Mouse (Mus musculus): ENCODE data around the gene Gpr156.
"Not testable (repeated sequence)": the region's sequence is repeated elsewhere in the genome, so short reads cannot be mapped to it uniquely, and the experiment has no call there.

The Gpr156 gene

DNA sequence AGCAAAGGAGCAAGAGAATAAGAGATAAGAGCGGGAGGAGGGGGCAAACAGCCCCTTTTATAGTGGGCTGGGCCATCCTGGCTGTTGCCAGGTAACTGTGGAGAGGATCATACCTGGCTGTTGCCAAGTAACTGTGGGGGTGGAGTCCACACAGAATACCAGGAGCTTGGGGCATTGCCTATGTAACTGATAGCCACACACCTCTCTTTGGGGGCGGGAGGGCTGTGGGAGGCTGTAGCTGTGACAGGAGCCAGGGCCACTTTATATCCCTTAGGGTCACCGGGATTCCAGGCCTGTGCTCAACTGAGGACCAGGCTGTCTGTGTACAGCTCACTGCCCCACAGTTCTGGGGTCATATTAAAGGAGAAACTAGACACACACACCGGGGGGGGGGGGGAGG lies 40.5 kb downstream of the Gpr156 start:
- DNase-seq (ENCODE audit: low spot score): no peak

DNA sequence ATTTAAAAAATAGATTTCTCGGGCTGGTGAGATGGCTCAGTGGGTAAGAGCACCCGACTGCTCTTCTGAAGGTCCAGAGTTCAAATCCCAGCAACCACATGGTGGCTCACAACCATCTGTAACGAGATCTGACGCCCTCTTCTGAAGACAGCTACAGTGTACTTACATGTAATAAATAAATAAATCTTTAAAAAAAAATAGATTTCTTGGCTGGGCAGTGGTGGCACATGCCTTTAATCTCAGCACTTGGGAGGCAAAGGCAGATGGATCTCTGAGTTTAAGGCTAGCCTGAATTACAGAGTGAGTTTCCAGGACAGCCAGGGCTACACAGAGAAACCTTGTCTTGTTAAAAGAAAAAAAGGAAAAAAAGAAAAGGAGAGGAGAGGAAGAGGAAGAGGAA lies 46.4 kb downstream of the Gpr156 start:
- DNase-seq (ENCODE audit: low spot score): not testable (repeated sequence)

DNA sequence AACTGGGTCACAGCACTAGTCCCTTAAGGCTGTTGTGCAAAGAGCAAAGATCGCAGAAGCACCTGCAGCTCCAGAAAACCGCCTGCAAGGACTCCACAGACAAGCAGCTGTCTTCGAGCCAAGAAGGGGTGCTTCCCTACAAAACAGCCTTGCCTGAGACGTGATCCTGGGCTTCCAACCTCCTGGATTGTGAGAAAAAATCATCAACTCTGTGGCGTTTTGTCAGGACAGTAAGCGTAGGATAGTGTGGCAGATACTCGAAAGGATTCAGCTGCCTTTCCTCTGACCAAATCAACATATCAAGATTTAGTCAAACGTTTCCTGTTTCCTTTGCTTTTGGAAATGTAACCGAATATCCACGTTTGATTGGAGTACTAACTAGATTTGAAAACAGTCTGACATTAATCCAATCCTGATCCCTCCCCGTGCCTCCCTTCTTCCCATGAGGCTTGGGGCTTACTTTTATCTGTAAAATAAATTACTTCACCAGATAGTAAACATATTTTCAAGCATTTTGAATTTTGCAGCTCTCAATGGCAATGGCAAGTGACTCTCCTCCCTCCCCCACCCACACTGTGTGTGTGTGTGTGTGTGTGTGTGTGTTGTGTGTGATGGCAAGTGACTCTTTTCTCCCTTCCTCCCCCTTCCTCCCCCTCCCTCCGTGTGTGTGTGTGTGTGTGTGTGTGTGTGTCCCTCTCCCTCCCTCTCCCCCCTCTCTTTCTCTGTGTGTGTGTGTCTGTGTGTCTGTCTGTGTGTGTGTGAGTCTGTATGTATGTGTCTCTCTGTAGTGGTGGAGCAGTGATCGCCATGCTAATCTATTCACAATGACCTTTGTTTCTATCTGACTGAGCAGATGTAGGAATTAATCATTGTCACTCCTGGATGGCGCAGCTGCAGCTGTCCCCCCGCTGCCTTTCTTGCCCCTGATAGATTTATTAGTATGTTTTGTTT lies 47.3 kb downstream of the Gpr156 start:
- no peak for DNase-seq (ENCODE audit: low spot score)

DNA sequence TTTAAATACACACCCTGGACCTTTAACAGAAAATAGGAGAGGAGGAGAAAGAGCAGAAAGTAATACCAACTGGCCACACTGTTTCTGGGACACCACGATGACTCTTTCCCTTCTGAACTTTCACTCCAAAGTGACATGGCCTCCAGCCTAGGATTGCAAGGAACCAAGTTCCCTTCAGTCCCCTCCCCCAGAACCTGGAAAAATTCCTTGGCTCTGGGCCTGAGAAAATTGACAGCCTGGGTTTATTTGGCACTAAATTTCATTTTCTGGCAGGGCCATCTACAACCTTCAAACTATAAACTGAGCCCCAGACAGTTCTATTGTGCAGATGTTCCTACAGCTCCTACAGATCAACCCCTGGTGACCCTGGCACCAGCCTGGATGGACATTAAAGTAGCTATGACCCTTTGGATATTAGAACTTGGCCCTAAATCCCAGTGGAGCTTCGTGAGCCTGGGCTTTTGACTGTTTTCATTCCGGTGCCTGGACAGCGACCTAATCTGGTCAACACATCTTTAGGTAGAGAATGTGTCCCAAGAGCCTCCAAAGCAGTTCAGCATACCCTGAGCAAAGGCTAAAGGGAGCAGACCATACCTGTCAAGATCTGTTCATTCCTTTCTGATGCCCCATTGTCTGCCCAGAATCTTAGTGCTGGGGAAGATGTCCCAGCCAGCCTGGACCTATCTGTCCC lies 48.2 kb downstream of the Gpr156 start:
- DNase-seq (ENCODE audit: low spot score): no peak

DNA sequence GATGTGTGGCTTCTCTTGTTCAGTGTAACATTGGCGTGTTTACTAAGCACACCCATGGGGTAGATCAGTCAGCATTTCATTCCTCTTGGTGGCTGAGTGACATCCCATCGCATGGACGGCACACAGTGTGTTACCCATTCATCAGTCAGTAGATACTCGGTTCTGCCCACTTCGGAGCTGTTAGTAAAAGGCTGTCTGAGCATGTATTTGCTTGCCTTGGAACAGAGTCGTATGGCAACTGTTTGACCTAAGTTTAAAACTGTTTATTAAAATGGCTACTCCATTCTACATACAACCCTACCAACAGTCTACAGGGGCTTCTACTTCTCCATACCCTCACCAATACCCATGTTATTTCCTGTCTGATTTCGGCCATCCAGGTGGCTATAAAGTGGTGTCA lies 50.6 kb downstream of the Gpr156 start:
- no peak for DNase-seq (ENCODE audit: low spot score)

DNA sequence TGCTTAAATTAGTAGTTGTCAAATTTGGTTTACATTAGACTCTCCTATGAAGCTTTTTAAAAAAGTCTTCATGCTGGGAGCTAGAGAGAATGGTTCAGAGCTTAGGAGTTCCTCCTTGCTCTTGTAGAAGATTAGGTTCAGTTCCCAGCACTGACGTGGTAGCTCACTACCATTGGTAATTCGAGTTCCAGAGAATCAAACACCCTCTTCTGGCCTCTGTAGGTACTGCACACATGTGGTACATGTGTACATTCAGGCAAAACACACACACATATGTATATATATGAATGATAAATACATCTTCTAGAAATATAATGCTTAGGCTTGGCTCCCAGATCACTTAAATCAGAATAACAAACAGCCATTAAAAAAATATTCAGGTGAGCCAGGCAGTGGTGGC lies 51.1 kb downstream of the Gpr156 start:
- no peak for DNase-seq (ENCODE audit: low spot score)

DNA sequence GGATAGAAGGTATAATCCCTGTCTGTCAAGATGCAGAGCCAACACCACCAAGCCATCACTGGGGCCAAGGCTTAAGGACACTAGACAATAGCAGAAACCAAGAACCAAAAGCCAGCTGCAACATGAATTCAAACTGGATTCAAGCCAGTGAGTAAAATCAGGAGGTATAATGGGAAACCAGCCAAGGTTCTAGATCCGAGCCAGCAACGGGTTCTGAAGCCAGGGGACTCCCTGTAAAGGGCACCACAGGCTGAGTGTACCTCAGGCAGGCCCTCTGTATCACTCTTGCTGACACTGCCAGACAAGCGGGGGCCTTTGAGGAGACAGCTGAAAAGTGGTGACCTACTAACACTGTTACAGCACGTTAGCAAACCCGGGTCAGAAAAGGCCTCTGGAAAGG lies 55.2 kb downstream of the Gpr156 start:
- DNase-seq (ENCODE audit: low spot score): no peak

DNA sequence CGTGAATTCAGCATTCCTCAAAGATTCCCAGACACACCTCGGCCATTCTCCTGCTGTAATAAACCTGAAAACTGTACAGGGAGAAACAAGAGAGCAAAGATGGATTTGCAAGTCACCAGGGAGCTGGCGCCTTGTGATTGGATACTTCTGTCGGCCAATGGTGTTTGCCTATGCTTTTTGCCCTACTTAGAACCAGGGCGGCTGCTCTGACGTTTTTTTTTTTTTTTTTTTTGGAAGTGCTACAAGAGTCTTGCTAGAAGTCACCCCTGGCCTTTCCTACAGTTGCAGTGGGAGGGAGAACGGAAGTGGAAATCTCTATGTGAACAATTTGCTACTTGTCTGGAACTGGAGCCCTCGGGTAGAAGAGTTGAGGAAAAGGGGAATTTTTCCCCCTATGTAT lies 56.1 kb downstream of the Gpr156 start:
- DNase-seq (ENCODE audit: low spot score): no peak

DNA sequence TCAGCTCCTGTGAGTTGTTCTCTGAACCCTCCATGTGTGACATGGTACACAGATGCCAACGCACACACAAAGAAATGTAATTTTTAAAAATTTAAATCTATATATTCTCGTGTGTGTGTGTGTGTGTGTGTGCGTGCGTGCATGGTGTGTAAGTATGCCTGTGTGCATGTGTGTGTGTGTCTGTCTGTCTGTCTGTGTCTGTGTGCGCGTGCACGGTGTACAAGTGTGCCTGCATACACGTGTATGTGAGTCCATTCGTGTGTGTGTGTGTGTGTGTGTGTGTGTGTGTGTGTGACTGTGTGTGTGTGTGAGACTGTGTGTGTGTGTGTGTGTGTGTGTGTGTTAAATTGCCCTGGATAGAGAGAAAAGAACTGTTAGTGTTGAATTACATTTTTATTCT lies 56.9 kb downstream of the Gpr156 start:
- DNase-seq (ENCODE audit: low spot score): not testable (repeated sequence)

DNA sequence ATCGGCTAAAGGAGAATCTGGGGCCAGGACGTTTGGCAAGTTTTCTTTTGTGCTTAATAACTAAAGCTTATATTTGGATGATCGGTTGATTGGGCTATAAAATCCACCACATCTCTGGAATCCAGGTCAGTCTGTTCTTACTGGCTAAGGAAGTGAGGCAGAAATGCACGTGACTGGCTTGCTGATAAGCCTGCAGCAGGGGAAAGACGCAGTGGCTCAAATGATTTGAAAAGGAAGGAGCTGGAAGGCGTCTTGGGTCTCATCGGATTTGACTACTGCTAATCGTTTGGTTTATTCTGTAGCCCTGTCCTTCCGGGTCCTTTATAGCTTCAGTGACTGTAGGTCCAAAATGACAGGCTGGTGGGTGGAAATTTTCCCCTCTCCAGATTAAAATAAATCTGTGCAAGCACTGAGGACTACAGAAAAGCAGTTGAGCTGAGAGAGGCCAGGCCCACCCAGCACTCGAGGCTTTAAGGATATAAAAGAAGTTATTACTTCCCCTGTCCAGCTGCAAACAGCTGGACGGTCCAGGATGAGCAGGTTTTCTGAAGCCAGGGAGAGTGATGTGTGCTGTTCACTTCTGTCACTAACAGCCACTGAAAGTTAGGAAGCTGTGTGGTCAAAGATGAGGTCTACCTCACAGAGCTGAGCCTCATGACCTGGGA lies 57.7 kb downstream of the Gpr156 start:
- DNase-seq (ENCODE audit: low spot score): no peak

DNA sequence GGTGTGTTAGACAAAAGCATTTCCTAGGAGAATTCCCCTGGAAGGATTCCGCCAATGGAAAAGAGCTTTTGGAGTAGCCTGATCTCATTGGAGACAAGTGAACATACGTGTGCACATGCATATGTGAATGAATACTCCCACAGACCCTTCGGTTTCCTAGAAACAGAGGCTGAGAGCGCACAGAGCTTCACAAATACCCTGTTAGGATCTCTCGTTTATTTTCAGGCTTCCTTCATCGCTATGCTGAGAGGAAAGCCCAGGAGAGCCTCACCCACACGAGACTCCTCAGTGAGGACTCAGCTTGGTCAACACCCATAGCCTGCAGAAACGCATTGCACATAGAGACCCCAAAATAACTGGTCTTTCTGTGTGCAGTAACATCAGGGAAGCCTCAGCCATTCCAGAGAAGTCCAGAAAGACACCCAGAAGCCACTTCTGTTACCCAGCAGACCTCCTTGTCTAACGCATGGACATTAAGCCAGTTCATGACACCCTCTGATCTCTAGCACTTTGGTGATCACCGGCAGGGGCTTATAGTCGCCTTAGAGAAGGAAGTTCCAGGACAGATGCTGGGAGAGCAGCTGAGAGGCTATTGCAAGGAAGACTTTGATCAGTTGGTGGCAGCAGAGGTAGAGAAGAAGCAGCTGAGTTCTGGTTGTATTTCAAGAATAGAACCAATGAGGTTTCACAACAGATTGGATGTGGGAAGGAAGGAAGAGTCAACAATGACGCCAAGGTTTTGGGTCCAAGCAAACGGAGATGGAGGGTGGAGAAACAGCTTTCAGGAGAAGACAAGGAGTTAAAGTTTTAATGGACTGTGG lies 58.4 kb downstream of the Gpr156 start:
- no peak for DNase-seq (ENCODE audit: low spot score)

DNA sequence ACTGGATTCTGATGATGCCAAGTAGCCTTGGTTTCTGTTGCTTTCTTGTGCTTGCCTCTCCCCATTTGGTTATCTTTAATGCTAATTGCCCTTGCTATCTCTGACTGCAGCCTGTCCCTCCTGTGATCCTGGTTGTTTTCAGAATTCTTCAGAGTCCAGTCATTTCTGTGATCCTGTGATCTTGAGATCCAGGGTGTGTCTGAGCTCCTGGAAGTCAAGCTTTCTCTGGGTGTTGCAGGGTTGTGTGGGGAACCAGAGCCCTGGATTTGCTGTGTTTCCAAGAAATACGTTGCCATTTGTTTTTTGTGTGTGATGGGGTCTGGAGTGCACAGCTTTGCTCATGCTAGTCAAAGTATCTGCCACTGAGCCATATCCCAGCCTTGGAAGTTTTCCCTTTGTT lies 65.6 kb downstream of the Gpr156 start:
- DNase-seq (ENCODE audit: low spot score): no peak

DNA sequence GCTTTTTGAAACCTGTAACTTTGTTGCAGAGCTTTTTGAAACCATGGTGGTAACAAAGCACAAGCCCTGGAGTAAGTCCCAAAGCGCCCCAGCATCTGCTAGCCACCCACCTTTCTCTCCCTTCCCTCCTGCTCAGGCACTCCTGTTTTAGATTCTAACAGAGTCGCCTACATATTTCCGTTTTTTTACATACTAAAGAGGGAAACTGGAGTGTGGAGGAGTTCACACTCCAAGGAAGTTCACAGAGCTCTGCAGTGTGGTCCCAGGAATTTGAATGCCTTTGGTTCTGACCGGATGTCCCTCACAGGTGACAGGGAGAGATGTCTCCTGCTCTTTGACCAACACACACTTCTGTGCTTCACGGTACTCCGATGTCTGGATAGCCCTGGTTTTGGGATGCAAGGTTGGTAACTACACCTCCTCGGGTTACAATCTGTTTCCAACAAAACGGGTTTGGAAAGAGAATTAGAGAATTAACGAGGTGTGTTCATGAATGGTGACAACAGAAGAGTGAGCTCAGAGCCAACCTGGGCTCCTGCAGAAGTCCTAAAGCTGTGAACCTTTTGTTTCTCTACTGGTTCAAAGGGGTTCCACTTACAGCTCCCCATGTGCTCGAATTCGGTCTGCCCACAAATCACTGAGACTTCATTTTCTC lies 72.0 kb downstream of the Gpr156 start:
- DNase-seq (ENCODE audit: low spot score): no peak

DNA sequence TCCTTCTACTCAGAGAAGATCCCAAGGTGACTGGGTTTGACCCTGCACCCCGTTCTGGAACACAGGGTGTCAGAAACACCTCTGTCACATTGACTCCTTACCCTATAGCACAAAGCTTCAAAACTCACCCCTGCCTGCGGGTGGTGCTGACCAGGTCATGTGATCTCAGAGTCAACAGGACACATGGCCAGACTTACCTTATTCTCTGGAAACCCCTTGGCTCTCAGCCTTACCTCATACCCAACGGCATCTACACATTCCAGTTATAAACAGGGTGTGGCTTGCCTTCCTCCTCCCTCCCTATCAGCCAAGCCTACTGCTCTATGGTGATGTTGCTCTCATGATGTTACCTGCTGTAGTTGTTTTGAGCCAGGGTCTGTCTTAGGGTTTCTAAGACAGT lies 73.5 kb downstream of the Gpr156 start:
- no peak for DNase-seq (ENCODE audit: low spot score)

DNA sequence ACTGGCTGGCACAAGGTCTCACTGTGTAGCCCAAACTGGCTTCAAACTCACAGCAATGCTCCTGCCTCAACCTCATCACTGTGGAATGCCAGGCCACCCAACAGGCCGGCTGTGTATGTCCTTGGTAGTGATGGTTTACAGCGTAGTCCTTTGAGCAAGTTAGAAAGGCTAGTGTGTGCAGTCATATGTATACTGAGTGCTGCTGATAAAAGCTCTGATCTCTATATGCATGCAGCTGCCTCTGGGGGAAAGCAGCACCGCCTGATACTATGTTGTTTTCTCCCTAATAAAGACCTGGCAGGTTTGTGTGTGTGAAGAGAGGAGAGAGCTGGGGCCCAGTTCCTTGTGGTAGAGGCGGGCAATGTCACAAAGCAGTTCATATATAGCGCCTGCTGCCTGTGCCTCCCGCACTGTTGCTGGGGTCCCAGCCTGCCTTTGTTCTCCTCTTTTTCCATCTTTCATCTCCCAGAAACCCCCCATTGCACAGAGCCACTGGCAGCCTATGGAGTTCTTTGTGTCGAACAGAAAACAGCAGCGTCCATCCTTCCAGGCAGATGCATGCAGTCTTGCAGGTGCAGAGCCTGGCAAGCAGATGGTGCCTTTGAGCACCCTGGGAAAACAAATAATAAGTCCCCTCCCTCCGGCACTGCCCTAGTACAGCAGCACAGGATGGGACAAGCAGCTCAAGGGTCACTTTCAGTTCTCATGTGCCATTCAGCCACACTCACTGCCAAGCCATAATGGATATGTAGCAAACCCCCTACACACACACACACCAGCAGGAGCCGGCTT lies 74.5 kb downstream of the Gpr156 start:
- no peak for DNase-seq (ENCODE audit: low spot score)

DNA sequence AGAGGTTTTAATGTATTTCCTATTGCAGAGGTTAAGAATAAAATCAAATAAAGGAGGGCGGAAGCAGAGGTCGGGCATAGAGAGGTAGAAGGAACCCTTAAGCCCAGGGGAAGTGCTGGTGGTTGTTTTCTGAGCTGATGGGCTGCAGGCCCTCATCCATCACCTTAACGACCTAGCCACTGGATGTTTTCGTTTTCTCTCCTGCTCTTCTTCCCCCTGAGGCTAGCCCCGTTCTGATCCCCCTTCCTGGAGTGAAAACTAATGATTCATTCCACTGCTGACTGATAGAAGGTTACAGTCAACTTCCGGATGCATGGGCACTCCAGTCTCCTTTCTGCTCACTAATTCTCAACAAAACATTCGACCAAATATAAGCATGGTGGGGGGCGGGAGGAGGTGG lies 76.5 kb downstream of the Gpr156 start:
- no peak for DNase-seq (ENCODE audit: low spot score)

DNA sequence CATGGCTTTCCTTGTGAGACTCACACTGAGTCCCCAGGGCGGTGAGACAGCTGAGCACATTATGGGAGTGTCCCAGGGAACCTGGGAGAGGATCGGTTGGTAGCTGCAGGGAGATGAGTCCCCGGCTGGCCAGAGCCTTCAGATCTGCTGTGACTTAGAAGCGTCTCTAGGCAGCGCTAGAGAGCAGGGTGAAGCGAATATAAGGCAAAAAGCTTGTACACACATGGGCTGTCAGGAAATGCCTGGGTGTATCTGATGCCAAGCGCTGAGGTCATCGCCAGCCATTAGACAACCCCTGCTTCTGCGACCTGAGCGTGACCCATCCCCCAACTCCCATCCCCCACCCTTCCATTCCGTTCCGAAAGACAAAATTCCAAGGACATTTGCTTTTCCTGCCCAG lies 78.4 kb downstream of the Gpr156 start:
- DNase-seq (ENCODE audit: low spot score): no peak

DNA sequence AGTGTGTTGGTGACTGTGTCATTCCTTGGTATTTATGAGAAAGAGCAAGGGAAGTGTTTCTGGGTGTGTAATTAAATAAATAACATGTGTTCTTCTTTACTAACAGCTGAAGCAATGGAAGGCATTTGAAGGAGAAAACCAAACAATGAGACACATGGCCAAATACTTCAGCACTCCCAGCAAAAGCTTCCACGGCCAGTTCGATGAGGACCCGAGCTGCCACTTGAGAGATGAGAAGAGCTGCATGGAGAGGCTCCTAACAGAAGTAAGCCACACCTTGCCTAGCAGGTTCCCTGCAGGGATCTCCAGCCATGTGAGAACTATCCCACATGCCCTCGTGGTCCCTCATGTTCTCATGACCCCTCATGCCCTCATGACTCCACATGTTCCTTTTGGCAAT lies 81.5 kb downstream of the Gpr156 start:
- DNase-seq (ENCODE audit: low spot score): no peak

DNA sequence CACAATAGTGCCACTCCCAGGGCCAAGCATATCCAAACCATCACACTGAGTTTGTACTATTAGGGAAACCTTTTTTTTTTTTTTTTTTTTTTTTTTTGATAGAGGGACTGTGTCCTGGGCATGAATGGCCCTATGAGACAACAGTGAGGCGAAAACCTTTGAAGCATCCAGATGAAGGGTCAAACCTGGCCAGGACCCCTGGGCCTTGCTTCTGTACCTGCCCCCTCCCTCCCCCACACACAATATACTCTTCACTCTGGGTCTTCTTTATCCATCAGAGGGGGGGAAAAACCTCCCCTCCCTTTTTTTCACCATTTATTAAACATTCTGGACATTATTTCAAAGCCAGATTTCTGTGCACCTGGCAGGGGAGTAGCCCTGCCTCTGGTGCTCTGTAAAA lies 83.5 kb downstream of the Gpr156 start:
- no peak for DNase-seq (ENCODE audit: low spot score)

DNA sequence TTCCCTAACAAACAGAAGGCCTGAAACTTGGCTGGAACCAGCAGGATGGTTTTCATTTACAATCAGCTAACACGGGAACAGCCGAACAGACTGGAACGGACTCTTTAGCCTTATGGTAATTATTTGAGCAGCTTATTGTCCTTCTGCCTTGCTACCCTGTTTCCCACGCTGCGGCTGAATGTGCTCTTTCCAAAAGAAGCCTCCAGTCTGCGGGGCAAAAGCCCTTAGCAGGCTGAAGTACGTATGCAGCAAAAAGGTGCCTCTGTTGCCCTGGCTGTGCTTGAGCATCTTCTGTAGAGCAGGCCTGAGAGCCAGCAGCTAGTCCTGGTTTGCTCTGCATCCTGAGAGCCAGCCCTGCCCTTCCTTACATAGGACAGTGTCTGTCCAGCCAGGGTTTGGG lies 83.9 kb downstream of the Gpr156 start:
- DNase-seq (ENCODE audit: low spot score): no peak

DNA sequence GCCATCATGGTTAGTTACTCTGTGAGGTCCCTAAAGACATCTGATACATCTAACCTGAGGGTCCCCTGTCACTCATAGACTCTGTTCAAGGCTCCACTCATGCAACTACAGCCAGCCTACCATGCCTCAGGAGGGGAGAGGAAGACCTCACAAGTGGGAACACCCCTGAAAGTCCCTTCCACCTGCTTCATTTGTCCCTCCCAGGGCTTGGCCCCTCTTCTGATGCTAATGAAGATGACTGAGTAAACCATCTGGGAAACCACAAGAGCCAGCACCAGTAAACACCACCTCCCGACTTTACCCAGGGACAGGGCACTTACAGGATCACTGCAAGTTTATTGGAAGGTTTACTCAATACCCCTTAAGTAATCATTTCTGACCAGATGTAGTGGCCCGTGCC lies 85.5 kb downstream of the Gpr156 start:
- no peak for DNase-seq (ENCODE audit: low spot score)
